Mouse (Mus musculus): ENCODE results near the gene Dok7. TPM values are rescaled to one million over a fixed set of nuclear protein-coding genes. Genes with fewer than 3 reads are reported as not detected.
A peak's percentile ranks its signal among the peaks of the same experiment; 100 is the strongest.

The Dok7 gene
- polyA plus RNA-seq, 1 experiment from 2014 or later = 0.43 TPM

Small RNAs within 50 kb of the gene (microRNA-seq; reads per million reads assigned to microRNA genes)
- 8.0 reads per million, percentile 9 among the genes with 10 or more reads in this experiment for gene Mir3097 (ENCODE audit: borderline number of aligned reads)

Other genes with a start within 250 kb of the Dok7 start
- 0.80 and 0.84 TPM in 2 replicates for gene Msantd1, start 148.8 kb upstream of the Dok7 start, polyA plus RNA-seq (2014; fragmentation: Nextera tagmentation; extraction: Ambion mirVana)
- gene Rgs12, start 107.3 kb upstream of the Dok7 start, polyA plus RNA-seq (2014; fragmentation: Nextera tagmentation; extraction: Ambion mirVana) = 33.7 and 34.4 TPM in 2 replicates
- gene Hgfac, start 15.3 kb upstream of the Dok7 start, polyA plus RNA-seq (2014; fragmentation: Nextera tagmentation; extraction: Ambion mirVana) = 0.35 TPM in 1 of 2 replicates, not detected in the other
- gene Lrpap1, start 49.0 kb downstream of the Dok7 start, polyA plus RNA-seq (2014; fragmentation: Nextera tagmentation; extraction: Ambion mirVana) = 92.2 and 92.3 TPM in 2 replicates
- gene Adra2c, start 221.6 kb downstream of the Dok7 start, polyA plus RNA-seq (2014; fragmentation: Nextera tagmentation; extraction: Ambion mirVana) = 0.11 and 0.31 TPM in 2 replicates